Comparison of ENCODE assay signal across 29 mouse cellular contexts in genomic region chr10:4465799-4466198, GRCm38 (mm10). TPM values are rescaled to one million over a fixed set of nuclear protein-coding genes. Genes with fewer than 3 reads are reported as not detected.
"Had no signal": no experiment of that assay in that cellular context is flagged by ENCODE, and none has a peak within 500 bp of the region (broad histone marks: within the 10 kb centered on the region; RNA-seq: fewer than 3 reads in every experiment).

No protein-coding gene starts in this region.

- H3K27me3 ChIP-seq: embryonic facial prominence, embryonic 12.5 days; embryonic facial prominence, embryonic 13.5 days; embryonic facial prominence, embryonic 15.5 days; forebrain, embryonic 12.5 days; forebrain, embryonic 13.5 days; forebrain, embryonic 15.5 days had no signal

- H3K4me2 ChIP-seq: embryonic facial prominence, embryonic 12.5 days; embryonic facial prominence, embryonic 13.5 days; embryonic facial prominence, embryonic 15.5 days; forebrain, embryonic 12.5 days; forebrain, embryonic 13.5 days; forebrain, embryonic 15.5 days had no signal

- H3K36me3 ChIP-seq: embryonic facial prominence, embryonic 10.5 days; embryonic facial prominence, embryonic 12.5 days; embryonic facial prominence, embryonic 13.5 days; embryonic facial prominence, embryonic 15.5 days; forebrain, embryonic 10.5 days; forebrain, embryonic 12.5 days; forebrain, embryonic 15.5 days had no signal

- H3K9ac ChIP-seq: embryonic facial prominence, embryonic 12.5 days; embryonic facial prominence, embryonic 13.5 days; embryonic facial prominence, embryonic 15.5 days; forebrain, embryonic 12.5 days; forebrain, embryonic 13.5 days; forebrain, embryonic 15.5 days; forebrain, postnatal 0 days had no signal

- H3K27ac ChIP-seq: embryonic facial prominence, embryonic 10.5 days; embryonic facial prominence, embryonic 12.5 days; embryonic facial prominence, embryonic 13.5 days; embryonic facial prominence, embryonic 15.5 days; forebrain, embryonic 10.5 days; forebrain, embryonic 12.5 days; forebrain, embryonic 13.5 days; forebrain, embryonic 15.5 days; gastrocnemius, adult 2 months; heart, adult 2 months had no signal

- H3K4me3 ChIP-seq: embryonic facial prominence, embryonic 10.5 days; embryonic facial prominence, embryonic 12.5 days; embryonic facial prominence, embryonic 13.5 days; embryonic facial prominence, embryonic 15.5 days; erythroblast, embryonic 14.5 days; forebrain, embryonic 10.5 days; forebrain, embryonic 12.5 days; forebrain, embryonic 13.5 days; forebrain, embryonic 15.5 days; gastrocnemius, adult 2 months; heart, adult 2 months had no signal

- H3K4me1 ChIP-seq: embryonic facial prominence, embryonic 13.5 days; embryonic facial prominence, embryonic 15.5 days; forebrain, embryonic 10.5 days; forebrain, embryonic 12.5 days; forebrain, embryonic 13.5 days; forebrain, embryonic 15.5 days had no signal

- ATAC-seq: forebrain, embryonic 13.5 days; forebrain, embryonic 14.5 days; forebrain, embryonic 15.5 days; forebrain, embryonic 16.5 days; forebrain, postnatal 0 days had no signal

- DNase-seq: cerebellum, adult 2 months; cerebellum, adult 8-10 months; cerebellum, adult 9-10 months; cerebellum, adult 9-11 months; cerebellum, postnatal 10 days; cerebellum, postnatal 14 days; cerebellum, postnatal 25 days; cerebellum, postnatal 36 days; embryo, embryonic 11 days; forebrain, postnatal 0 days; gastrocnemius, adult 2 months; gastrocnemius, postnatal 10 days; gastrocnemius, postnatal 14 days; gastrocnemius, postnatal 25 days; gastrocnemius, postnatal 36 days; heart, adult 18-20 months; heart, adult 2 months had no signal

- H3K9me3 ChIP-seq: embryonic facial prominence, embryonic 10.5 days; embryonic facial prominence, embryonic 12.5 days; embryonic facial prominence, embryonic 13.5 days; embryonic facial prominence, embryonic 15.5 days; forebrain, embryonic 10.5 days; forebrain, embryonic 12.5 days; forebrain, embryonic 13.5 days; forebrain, embryonic 15.5 days had no signal

RNA-seq across cellular contexts. Expression of gene Ccdc170, which starts 16.5 kb away (rescaled TPM):
- polyA plus RNA-seq: erythroblast, embryonic 14.5 days; forebrain, embryonic 10.5 days; forebrain, embryonic 11.5 days had no signal
